Mouse (Mus musculus) cerebellum, postnatal 25 days (tissue): ENCODE data around the gene Vmn1r138.
"Not testable (repeated sequence)": the region's sequence is repeated elsewhere in the genome, so short reads cannot be mapped to it uniquely, and the experiment has no call there.

ENCODE experiments used
- DNase-seq, 2 experiments: peaks; one replicate each; pipeline ENCODE4 v3.0.0; 2021; ENCODE audit warnings: mixed read lengths in 2 of 2

Vmn1r138 gene

DNA sequence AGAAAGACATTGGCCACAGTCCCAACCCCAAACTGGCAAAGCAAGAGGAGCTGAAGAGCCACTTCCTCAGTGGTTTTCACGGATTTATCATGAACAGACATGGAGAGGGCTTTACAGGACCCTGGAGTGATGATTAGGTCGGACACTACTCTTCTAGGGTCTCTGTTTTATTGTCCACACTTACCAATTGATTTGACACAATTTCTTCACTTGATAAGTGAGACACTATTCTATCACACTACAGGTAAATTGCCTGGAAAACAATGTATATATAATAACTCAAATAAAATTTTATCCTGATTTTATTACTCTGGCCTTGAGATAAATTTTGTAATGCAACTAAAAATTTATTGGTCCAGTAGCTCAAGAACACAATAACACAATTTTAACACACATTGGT, at the start of gene Vmn1r138:
TSS of gene Vmn1r138 (minus strand) at position 101 of the 400 bp plus-strand sequence.
- DNase-seq = not testable (repeated sequence)

DNA sequence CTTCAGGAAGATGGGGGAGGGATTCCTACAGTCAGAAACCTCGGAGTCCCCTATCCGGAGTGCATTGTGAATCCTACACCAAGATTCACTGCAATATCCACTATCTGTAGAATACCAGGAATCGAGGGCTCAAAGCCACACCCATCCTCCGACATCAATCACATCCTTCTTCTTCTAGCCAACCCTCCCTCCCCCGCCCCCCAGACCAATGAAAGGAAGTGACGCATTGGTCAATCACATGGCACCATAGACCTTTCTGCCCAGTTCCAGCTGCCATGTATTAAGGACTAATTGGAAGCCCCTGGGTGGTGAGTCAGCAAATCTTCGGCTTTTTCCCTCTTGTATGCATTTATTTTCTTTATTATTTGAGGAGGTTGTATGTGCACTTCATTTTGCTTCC, 40.1 kb upstream of the Vmn1r138 start, which contains the start of gene Vmn1r139:
TSS of gene Vmn1r139 (plus strand) at position 301 of the 400 bp plus-strand sequence.
- not testable (repeated sequence) for DNase-seq

DNA sequence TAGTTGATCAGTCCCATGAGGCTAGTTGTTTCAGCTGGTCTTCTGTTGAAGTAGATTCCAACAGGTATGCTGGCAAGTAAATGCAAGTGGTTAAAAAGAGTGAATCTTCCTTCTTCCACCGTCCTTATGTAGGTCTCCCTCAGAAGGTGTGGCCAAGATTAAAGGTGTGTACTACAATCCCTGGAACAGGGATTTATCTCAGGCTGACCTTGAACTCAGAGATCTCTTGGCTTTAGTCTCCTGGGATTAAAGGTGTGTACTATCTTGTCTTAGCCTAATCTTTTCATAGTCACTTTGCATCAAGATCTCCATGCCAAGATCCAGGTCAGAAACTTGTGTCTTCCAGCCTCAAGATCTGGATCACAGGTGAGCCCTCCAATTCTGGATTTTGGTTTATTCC, 27.5 kb upstream of the Vmn1r138 start, which contains the start of gene Gm6176:
TSS of gene Gm6176 (minus strand) at position 101 of the 400 bp plus-strand sequence.
- DNase-seq = not testable (repeated sequence)

DNA sequence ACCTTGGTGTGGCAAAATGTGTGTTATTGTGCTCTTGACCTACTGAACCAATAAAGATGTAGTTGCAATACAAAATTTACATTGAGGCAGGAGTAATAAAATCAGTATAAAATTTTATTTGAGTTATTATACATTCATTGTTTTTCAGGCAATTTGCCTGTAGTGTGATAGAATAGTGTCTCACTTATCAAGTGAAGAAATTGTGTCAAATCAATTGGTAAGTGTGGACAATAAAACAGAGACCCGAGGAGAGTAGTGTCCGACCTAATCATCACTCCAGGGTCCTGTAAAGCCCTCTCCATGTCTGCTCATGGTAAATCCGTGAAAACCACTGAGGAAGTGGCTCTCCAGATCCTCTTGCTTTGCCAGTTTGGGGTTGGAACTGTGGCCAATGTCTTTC, 34.4 kb downstream of the Vmn1r138 start, which contains the start of gene Vmn1r137:
TSS of gene Vmn1r137 (plus strand) at position 301 of the 400 bp plus-strand sequence.
- DNase-seq = not testable (repeated sequence)
